Mouse (Mus musculus): Measurements from ENCODE around the gene Ppp1r8. TPM values are rescaled to one million over a fixed set of nuclear protein-coding genes. Genes with fewer than 3 reads are reported as not detected.

Gene Ppp1r8
- total and polyA plus RNA-seq, 3 experiments, result 52.6 to 73.5 (median 58.8) TPM

- ATAC-seq (ENCODE audit: extremely low read depth, insufficient number of reproducible peaks, low FRiP score, poor library complexity, severe bottlenecking), result no peak
- Histone ChIP-seq H3K36me3 (replicated peaks) (peaks cover 82% of the 10 kb centered on the region), H3K27me3 (ENCODE audit: insufficient read depth, low read length) (no peaks in the 10 kb centered on the region), H3K4me1 (ENCODE audit: insufficient read depth, low read depth, low read length) (peaks cover 10% of the 10 kb centered on the region; the same call in 1 of the 2 replicates), H3K9me3 (replicated peaks) (no peaks in the 10 kb centered on the region), H3K4me3 (ENCODE audit: low read depth, low read length) (no peak overlapping the region)
- no peak for TF ChIP-seq GATA2 (IDR thresholded peaks at IDR 0.05; ENCODE audit: borderline replicate concordance, low read depth, low read length)
- no peak for TF ChIP-seq TAL1 (conservative IDR thresholded peaks at IDR 0.05; ENCODE audit: low read depth, low read length)
- TF ChIP-seq GATA1 (IDR thresholded peaks at IDR 0.05; ENCODE audit: borderline replicate concordance, low read length), result no peak
- DNase-seq (ENCODE audit: low spot score), result no peak
Observed at GRCm38 (mm10) chr4:132873481-132874362, 30.8 kb upstream of the Ppp1r8 start.

GRCm38 (mm10) chr4:132871116-132871515 lies 28.1 kb upstream of the Ppp1r8 start:
- no peak for TF ChIP-seq POLR2AphosphoS5 (IDR thresholded peaks at IDR 0.05; ENCODE audit: insufficient replicate concordance, low read depth, low read length)
- TF ChIP-seq CTCF (IDR thresholded peaks at IDR 0.05; ENCODE audit: low read depth, low read length), result no peak
- TF ChIP-seq TAL1 (conservative IDR thresholded peaks at IDR 0.05; ENCODE audit: low read depth, low read length), result no peak
- TF ChIP-seq GATA2 (IDR thresholded peaks at IDR 0.05; ENCODE audit: borderline replicate concordance, low read depth, low read length), result no peak
- TF ChIP-seq GATA1 (IDR thresholded peaks at IDR 0.05; ENCODE audit: borderline replicate concordance, low read length), result no peak
- H3K4me1 ChIP-seq (ENCODE audit: insufficient read depth, low read depth, low read length), result peaks cover 5% of the 10 kb centered on the region; the same call in 1 of the 2 replicates
- ATAC-seq (ENCODE audit: extremely low read depth, insufficient number of reproducible peaks, low FRiP score, poor library complexity, severe bottlenecking), result no peak

GRCm38 (mm10) chr4:132864856-132865255 lies 21.9 kb upstream of the Ppp1r8 start:
- peaks cover 9% of the 10 kb centered on the region; the same call in 1 of the 2 replicates for H3K4me1 ChIP-seq (ENCODE audit: insufficient read depth, low read depth, low read length)
- H3K27me3 ChIP-seq (ENCODE audit: insufficient read depth, low read length), result no peaks in the 10 kb centered on the region
- no peak for ATAC-seq (ENCODE audit: extremely low read depth, insufficient number of reproducible peaks, low FRiP score, poor library complexity, severe bottlenecking)
- no peak overlapping the region for H3K4me3 ChIP-seq (ENCODE audit: low read depth, low read length)
- DNase-seq (ENCODE audit: low spot score), result no peak
- no peaks in the 10 kb centered on the region for H3K9me3 ChIP-seq (replicated peaks)
- TF ChIP-seq TAL1 (conservative IDR thresholded peaks at IDR 0.05; ENCODE audit: low read depth, low read length), result no peak
- TF ChIP-seq POLR2AphosphoS5 (IDR thresholded peaks at IDR 0.05; ENCODE audit: insufficient replicate concordance, low read depth, low read length), result no peak
- TF ChIP-seq CTCF (IDR thresholded peaks at IDR 0.05; ENCODE audit: low read depth, low read length), result no peak
- no peak for TF ChIP-seq GATA2 (IDR thresholded peaks at IDR 0.05; ENCODE audit: borderline replicate concordance, low read depth, low read length)
- TF ChIP-seq GATA1 (IDR thresholded peaks at IDR 0.05; ENCODE audit: borderline replicate concordance, low read length), result no peak
- H3K36me3 ChIP-seq (replicated peaks), result peaks cover 80% of the 10 kb centered on the region

More at GRCm38 (mm10) chr4:132871116-132871515, 28.1 kb upstream of the Ppp1r8 start:
- no peaks in the 10 kb centered on the region for H3K27me3 ChIP-seq (ENCODE audit: insufficient read depth, low read length)
- no peak overlapping the region for H3K4me3 ChIP-seq (ENCODE audit: low read depth, low read length)
- peaks cover 85% of the 10 kb centered on the region for H3K36me3 ChIP-seq (replicated peaks)
- no peaks in the 10 kb centered on the region for H3K9me3 ChIP-seq (replicated peaks)
- DNase-seq (ENCODE audit: low spot score), result no peak

GRCm38 (mm10) chr4:132863012-132863411 lies 20.0 kb upstream of the Ppp1r8 start:
- DNase-seq (ENCODE audit: low spot score), result no peak
- H3K4me1 ChIP-seq (ENCODE audit: insufficient read depth, low read depth, low read length), result peaks cover 11% of the 10 kb centered on the region; the same call in 1 of the 2 replicates
- no peaks in the 10 kb centered on the region for H3K27me3 ChIP-seq (ENCODE audit: insufficient read depth, low read length)
- TF ChIP-seq GATA2 (IDR thresholded peaks at IDR 0.05; ENCODE audit: borderline replicate concordance, low read depth, low read length), result no peak
- no peak for TF ChIP-seq CTCF (IDR thresholded peaks at IDR 0.05; ENCODE audit: low read depth, low read length)
- H3K4me3 ChIP-seq (ENCODE audit: low read depth, low read length), result no peak overlapping the region
- H3K9me3 ChIP-seq (replicated peaks), result no peaks in the 10 kb centered on the region
- peaks cover 79% of the 10 kb centered on the region for H3K36me3 ChIP-seq (replicated peaks)
- ATAC-seq (ENCODE audit: extremely low read depth, insufficient number of reproducible peaks, low FRiP score, poor library complexity, severe bottlenecking), result no peak

- H3K4me1 ChIP-seq (ENCODE audit: insufficient read depth, low read depth, low read length), result peaks cover 11% of the 10 kb centered on the region; the same call in 1 of the 2 replicates
- H3K9me3 ChIP-seq (replicated peaks), result no peaks in the 10 kb centered on the region
- DNase-seq (ENCODE audit: low spot score), result no peak
- H3K4me3 ChIP-seq (ENCODE audit: low read depth, low read length), result no peak overlapping the region
- H3K27me3 ChIP-seq (ENCODE audit: insufficient read depth, low read length), result no peaks in the 10 kb centered on the region
- peaks cover 78% of the 10 kb centered on the region for H3K36me3 ChIP-seq (replicated peaks)
- no peak for TF ChIP-seq GATA2 (IDR thresholded peaks at IDR 0.05; ENCODE audit: borderline replicate concordance, low read depth, low read length)
- no peak for TF ChIP-seq TAL1 (conservative IDR thresholded peaks at IDR 0.05; ENCODE audit: low read depth, low read length)
- TF ChIP-seq GATA1 (IDR thresholded peaks at IDR 0.05; ENCODE audit: borderline replicate concordance, low read length), result no peak
- no peak for ATAC-seq (ENCODE audit: extremely low read depth, insufficient number of reproducible peaks, low FRiP score, poor library complexity, severe bottlenecking)
Observed at GRCm38 (mm10) chr4:132860880-132861279, 17.9 kb upstream of the Ppp1r8 start.

GRCm38 (mm10) chr4:132843705-132844071 lies 719 bp upstream of the Ppp1r8 start:
- DNase-seq (ENCODE audit: low spot score), result no peak
- Histone ChIP-seq H3K4me3 (ENCODE audit: low read depth, low read length) (no peak overlapping the region; the same call in 1 of the 2 replicates), H3K4me1 (ENCODE audit: insufficient read depth, low read depth, low read length) (peaks cover 37% of the 10 kb centered on the region), H3K9me3 (replicated peaks) (no peaks in the 10 kb centered on the region), H3K36me3 (replicated peaks) (peaks cover 25% of the 10 kb centered on the region), H3K27me3 (ENCODE audit: insufficient read depth, low read length) (no peaks in the 10 kb centered on the region)
- TF ChIP-seq POLR2AphosphoS5 (IDR thresholded peaks at IDR 0.05; ENCODE audit: insufficient replicate concordance, low read depth, low read length) (no peak), TAL1 (conservative IDR thresholded peaks at IDR 0.05; ENCODE audit: low read depth, low read length) (no peak), CTCF (IDR thresholded peaks at IDR 0.05; ENCODE audit: low read depth, low read length) (no peak), GATA2 (IDR thresholded peaks at IDR 0.05; ENCODE audit: borderline replicate concordance, low read depth, low read length) (no peak), GATA1 (IDR thresholded peaks at IDR 0.05; ENCODE audit: borderline replicate concordance, low read length) (no peak)
- ATAC-seq (ENCODE audit: extremely low read depth, insufficient number of reproducible peaks, low FRiP score, poor library complexity, severe bottlenecking), result no peak
